Mouse (Mus musculus) cerebellum, adult (tissue): ENCODE measurements at regions not wholly inside any gene's neighbourhood (a gene's known extent, or its start where the extent isn't known, plus 50 kb on each side); places are given as distances from the start of the nearest gene placed in this dataset.

Source experiments
- ATAC-seq: cut with Nextera tagmentation; 2 replicates; pipeline ENCODE4 v1.9.2; 2017; ENCODE audit warnings: mild to moderate bottlenecking, moderate library complexity, mixed read lengths; ENCODE audit not compliant: insufficient number of reproducible peaks, low FRiP score, low TSS enrichment

- no peak for ATAC-seq
Observed at GRCm38 (mm10) chr2:135580051-135580450, 78.8 kb upstream of the Plcb4 start.

DNA sequence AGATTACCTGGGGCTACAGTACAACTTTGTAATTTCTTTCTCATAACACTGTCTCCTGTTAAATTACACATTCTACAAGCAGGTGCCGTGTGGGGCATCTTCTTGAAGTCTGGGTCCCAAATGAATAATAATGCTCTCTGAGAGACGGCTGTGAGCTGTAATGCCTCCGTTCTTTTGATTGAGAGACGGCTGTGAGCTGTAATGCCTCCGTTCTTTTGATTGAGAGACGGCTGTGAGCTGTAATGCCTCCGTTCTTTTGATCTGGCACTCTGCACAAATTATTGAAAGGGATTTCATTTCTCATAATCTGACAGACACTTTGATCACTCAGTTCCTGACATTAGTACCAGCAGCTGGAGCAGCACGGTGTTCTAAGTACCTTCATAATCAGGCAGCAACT, 76.5 kb upstream of the Plcb4 start:
- ATAC-seq: no peak

DNA sequence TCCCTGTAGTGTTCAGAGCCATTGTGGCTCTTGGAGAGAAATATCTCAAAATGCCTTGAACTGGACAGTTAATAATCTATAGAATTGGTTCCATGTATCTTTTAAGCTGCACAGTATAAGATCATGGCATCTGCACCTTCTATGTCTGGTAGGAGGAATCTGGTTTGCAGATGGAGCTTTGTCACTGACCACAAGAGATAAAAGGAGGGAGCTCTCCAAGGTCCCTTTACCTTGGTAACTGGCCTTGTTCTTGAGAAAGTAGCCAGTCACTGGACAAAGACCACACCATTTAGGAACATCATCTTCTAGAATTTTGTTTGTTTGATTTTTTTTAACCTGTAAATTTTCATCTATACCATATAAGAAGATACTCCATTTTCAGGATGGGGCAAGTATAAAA, 52.5 kb upstream of the Plcb4 start:
- ATAC-seq: no peak
